Mouse (Mus musculus) heart, adult 8-10 months (tissue): ENCODE results near the gene Pkd1. TPM values are rescaled to one million over a fixed set of nuclear protein-coding genes. Genes with fewer than 3 reads are reported as not detected.
A peak's percentile ranks its signal among the peaks of the same experiment; 100 is the strongest.

ENCODE experiments used
- DNase-seq: peaks from one replicate; pipeline ENCODE4 v3.0.0; 2022; ENCODE audit warnings: low spot score
- total RNA-seq, 4 experiments: library from RNA; stranded (reverse); gene quantifications; 2 replicates each; pipeline ENCODE4 v1.2.4; 2022

The Pkd1 gene
- 10 to 100 TPM; 27.8 to 43.0 (median 34.9) TPM for total RNA-seq

DNA sequence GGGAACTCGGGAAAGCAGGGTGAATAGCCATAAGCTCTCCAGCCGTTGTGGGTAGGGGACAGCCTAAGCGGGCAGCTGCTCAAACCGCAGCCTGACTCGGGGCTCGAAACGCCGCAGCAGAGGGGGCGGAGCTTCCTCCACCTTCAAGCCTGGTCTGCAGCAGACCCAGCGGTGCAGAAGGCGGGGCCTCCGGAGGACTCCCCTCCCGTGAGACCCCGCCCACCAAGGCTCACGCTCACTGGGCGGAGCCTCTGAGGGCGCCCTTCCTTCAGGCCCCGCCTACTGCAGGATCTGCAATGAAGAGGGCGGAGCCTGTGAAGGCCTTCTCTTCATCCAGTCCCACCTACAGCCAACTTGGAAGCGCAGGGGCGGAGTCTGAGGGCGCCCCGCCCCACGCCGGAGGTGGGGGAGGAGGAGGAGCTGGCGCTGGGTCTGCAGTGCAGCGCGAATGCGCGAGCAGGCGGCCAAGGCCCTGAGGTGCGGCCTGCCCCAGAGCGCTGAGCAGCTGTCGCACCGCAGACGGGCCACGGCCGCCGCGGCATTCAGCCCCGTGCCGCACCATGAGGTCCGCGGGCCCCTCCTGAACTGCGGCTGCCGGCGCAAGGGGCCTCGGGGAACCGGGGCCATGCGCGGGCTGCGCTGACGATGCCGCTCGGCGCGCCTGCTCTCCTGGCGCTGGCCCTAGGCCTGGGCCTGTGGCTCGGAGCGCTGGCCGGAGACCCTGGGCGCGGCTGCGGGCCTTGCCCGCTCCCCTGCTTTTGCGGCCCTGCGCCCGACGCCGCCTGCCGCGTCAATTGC, at the start of gene Pkd1:
Pkd1 (plus strand) TSS at position 217 of the 798 bp plus-strand sequence.
- peak; percentile 98 for DNase-seq

DNA sequence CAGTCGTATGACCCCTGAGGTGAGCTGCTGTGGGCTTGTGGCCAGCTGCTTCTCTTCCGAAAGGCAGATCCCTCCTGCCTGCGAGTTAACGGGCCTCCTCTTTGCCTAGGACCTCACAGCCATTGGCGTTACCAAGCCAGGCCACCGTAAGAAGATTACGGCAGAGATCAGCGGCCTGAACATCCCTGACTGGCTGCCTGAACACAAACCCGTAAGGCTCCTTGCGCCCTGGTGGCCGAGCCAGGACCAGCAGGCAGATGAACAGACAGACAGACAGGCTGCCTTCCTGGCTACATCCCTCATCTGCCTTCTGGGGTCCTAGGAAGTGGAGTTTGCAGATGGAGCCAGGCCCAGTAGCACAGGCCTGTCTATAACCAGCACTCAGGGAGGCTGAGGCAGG, 47.4 kb upstream of the Pkd1 start:
- no peak for DNase-seq

DNA sequence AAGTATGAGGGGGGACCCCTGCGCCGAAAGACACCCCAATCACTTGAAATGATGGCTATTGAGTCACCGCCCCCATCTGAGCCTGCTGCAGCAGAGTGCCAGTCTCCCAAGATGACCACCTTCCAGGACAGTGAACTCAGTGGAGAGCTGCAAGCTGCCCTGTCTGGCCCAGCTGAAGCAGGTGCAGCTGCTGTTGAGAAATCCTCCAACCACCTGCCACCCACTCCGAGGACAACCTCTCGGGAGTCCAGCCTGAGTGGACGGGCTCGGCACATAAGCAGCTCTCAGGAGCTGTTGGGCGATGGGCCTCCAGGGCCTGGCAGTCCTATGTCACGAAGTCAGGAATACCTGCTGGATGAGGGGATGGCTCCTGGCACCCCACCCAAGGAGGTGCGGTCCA, 45.5 kb upstream of the Pkd1 start:
- DNase-seq, result no peak

DNA sequence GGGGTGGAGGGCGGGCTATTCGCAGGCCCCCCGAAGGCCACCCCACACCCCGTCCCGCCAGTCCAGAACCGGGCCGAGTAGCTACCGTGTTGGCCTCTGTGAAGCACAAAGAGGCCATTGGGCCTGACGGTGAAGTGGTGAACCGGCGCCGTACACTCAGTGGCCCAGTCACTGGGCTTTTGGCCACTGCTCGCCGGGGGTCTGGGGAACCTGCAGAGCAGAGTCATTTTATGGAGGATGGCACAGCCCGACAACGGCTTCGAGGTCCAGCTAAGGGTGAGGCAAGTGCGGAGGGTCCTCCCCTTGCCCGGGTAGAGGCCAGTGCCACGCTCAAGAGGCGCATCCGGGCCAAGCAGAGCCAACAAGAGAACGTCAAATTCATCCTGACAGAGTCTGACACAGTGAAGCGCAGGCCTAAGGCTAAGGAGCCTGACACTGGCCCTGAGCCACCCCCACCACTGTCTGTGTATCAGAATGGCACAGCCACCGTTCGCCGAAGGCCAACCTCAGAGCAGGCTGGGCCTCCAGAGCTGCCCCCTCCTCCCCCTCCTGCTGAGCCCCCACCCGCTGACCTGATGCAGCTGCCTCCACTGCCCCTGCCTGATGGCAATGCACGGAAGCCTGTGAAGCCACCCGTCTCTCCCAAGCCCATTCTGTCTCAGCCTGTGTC, 44.2 kb upstream of the Pkd1 start:
- no peak for DNase-seq

DNA sequence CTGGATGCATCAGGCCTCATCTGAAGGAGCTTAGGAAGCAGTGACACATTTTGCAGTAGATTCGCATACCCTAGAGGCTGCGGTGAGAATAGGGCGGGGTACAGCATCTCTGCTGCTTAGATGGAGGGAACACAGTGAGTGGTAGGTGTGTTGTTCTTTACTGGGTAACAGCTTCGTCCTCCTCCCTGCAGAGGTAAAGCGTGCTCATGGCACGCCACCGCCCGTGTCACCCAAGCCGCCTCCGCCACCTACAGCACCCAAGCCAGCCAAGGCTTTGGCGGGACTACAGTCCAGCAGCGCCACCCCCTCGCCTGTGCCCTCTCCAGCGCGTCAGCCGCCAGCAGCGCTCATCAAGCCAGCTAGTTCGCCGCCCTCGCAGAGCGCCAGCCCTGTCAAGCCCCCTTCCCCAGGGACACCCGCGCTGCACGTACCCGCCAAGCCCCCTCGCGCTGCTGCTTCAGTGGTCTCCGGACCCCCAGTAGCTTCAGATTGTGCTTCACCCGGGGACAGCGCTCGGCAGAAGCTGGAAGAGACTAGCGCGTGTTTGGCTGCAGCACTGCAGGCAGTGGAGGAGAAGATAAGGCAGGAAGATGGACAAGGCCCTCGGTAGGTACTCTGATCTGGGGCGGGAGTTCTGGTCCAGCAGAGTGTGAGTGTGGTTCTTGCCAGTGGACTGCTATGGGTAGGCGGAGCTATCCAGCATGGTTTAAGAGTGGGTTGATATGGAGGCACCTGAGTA, 43.1 kb upstream of the Pkd1 start:
- no peak for DNase-seq

DNA sequence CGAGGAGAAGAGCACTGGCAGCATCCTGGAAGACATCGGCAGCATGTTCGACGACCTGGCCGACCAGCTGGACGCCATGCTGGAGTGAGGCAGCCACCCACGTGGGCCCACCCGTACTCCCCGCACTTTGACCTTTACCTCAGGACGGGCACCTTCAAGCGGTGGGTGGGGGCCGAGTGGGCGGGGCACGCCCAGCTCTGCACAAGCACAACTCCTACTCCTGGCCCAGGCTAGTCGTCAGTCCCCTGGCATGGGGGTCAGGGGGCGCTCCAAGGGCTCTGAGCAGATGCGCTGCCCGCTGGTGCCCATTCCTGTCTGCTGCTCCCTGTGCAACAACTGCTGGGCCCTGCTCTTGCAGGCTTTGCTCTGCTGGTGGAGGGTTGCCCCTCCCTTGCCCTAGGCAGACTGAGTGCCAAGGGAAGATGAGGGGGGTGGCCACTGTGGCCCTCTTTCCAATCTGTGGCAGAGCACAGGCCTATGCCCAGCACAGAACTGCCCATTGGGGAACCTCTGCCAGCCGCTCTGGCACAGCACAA, 42.4 kb upstream of the Pkd1 start:
- no peak for DNase-seq

DNA sequence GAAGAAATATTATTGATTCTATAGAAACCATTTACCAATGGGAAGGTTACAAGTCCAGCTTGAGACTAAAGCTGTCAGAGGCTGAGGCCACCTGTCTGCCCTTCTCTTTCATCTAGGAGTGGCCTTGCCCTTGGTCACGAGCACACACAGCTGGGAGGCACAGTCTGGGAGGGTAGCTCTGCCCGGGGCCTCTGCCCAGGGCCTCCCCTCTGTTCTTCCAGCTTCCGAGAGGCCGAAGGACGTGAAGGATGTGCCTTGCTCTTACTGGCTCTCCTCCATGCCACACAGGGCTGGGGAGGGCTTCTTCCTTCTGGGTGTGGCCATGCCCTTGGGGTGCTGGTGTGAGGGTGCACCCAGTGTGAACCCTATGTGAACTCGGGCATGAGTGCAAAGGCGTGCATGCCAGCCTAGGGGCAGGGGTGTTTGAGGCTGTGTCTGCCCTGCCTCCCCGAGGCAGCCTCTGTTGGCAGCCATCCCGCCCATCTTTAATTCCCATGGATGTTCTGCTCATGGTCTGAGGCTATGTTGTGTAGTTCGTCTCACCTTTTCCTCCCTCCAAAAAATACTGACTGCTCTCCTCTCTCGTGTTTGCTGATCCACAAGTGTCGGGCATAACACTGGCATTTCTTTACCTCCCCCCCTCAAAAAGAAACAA, 41.7 kb upstream of the Pkd1 start:
- DNase-seq, result no peak

DNA sequence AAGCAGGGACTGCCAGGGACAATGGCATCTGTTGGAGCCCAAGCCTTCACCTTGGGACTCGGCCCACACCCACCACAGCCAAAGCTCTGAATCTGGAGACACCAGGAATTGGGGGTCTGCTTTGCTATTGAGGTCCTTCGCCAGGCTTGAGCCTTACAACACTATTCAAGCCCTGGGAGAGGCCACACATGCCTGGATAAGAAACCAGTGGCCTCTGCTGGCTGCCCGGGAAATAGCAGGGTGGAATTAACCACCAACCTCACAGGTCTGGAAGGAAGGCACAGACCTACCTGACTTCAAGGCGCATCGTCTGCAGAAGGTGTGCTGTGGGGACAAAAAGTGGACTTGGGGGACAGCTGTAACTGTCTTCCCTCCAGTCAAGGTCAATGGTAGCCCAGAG, 36.0 kb upstream of the Pkd1 start:
- peak; percentile 37 for DNase-seq

DNA sequence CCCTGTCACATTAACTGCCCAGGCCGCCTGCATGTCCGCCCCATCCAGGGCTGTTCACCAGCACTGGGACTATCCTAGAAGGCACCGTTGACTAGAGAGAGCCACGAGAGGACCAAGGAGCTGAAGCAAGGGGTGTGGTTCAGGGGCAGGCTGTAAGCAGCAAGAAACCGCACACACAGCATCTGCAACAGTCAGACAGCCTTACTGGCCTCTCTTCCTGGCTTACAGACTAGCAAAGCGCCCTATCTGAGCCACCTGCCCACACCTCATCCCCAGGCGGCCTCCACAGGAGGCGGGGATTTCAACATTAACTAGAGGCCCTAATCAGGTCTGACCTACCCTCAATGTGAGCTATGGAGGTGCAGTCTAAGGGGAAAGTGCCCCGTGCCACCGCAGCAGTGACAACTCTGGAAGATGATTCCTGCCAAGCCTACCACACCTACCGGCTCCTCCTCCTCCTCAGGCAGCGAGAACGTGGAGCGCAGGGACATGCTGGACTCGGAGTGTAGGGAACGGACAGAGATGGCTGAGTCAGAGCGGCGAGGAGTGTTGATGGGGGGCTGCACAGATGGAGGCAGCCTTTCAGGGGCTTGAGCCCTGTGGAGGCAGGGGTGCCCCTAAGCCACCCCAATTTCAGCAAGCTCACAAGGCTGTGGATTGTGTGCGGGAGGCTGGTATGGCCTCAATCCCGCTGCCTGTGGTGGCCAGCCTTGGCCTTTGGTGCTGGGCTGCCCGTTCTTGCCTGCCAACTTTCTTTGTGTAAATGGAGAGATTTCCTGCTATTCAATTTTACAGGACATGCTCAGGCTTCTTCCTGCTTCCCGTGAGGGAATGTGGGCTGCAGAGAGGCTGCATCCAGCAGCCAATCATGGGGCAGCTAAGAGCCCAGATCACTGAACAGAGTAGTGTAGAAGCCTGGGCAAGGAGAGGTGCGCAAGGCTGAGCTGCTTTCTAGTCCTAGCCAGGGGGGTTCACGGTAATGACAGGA, 35.1 kb upstream of the Pkd1 start:
- peak; percentile 55 for DNase-seq

DNA sequence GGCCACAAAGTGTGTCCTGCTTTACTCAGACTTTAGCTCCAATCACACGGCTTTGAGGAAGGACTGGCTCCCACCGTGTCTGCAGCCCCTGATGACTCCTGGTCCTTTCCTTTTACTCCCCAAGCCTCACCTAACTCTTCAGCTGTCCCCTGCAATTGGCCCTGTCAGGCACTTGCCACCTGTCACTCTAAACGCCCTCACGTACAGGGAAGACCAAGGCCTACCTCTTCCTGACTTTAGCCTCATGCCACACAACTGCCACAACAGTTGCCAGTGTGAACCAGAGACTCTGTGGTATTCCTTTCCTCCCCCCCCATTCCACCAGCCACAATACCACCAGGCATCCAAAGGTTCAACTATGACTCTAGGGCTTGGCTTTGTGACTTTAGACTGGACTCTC, 29.2 kb upstream of the Pkd1 start:
- DNase-seq, result no peak

DNA sequence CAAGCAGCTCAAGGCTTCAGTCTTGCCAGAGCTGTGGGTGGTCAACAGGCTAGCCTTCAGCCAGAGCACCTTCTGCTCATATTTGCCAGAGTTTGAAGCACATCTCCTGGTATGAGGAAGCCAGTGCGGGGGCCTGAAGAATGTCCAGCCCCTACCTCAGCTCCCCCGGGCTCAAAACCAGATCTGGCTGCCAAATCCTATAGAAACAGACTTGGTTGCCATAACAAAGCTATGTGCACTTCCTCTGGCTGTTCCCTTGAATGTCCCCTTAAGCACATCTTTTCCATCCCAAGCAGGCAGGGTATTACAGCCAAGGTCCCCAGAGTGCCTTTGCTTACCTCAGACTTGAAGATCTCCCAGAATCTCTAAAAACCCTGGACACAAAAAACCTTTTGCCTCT, 24.9 kb upstream of the Pkd1 start:
- DNase-seq, result no peak

DNA sequence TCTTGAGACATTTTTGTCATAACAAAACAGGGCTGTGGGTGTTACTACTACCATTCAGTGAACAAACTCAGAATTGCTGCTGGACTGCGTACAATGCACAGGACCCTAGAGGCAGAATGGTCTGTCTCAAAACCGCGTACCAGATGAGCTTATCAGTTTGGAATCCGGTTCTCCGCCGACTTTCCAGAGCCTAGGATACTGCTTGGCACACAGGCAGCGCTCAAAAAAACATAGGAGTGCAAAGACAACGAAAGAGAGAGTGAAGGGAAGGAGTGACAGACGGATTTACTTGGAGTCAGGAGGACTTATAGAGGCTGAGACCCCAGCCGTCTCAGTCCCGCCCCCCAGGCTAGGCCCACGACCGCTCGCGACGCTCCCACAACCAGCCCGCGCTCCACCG, 22.3 kb upstream of the Pkd1 start:
- no peak for DNase-seq

DNA sequence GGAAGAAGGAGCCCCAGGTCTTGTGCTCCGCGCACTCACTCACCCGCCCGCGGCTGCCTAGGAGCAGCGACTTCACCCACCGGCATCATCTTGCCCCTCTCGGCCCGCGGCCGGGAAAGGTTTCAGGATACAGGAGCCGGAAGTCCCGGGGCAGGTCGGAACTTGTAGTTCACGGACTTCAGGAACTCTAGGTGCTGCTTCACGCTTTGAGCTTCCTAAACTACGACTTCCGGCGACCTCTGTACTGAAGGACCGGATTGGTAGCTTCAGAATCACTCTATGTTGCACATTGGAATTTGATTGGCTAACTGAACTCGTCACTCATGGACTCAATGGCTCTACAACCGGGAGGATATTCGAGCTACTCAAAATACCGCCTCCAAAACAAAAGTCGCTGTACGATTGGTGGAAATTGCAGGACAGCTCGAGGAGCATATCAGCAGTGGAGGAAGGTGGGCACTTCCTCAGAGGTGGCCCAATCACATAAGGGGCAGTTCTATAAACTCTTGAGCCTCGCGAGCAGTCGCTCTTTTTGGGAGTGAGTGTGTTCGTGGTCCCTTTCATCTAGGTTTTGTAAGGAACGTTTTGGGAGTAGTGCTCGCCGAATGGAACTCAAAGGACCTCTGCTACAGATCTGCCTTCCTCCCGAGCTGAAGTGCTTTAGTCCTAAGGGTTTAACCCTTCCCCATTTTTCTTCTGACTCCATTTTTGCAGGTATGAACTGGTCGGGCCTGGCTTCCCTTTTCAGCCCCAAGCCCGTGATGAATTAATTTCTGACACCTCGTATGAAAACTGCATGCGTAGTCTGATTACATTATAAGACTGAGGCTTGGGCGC, 21.7 kb upstream of the Pkd1 start, which contains the start of gene Traf7:
Traf7 (minus strand) TSS at position 216 of the 837 bp plus-strand sequence.
- DNase-seq, result peak; percentile 100

DNA sequence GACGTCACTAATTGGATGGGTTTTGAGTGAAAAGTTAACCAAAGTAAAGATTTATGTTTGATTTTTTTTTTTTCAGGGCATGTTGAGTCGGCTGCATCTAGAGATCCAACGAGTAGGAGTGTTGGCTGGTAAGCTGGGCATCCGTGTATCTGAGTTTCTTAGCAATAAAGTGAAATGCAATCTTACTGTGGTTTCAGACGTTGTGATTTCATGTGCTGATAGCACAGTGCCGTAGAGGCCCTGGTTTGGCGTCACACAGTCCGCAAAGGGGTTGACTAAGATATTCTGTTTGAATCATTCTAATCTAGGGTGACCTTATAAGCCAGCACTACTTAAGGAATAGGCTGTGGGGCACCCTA, 21.1 kb upstream of the Pkd1 start:
- no peak for DNase-seq

DNA sequence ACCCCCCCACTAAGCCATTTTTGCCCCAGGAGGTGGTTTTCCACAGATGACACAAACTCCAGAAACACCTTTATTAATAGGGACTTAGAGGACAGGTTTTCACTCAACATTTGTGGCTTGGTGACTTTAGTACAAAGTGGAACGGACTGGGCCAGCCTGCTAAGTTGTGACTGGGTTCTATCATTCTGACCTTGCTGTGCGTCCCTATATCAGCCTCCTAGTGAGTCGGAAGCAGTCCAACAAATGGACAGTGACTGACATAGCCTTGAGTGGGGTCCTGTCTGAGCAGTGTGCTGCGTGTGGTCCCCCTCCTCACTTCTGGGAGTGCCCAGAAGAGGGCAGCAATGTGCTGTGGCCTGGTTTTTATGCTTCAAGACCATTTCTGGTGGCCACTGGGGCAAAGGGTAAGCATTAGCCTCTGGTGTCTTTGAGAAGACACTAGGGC, 20.6 kb upstream of the Pkd1 start:
- DNase-seq, result no peak

DNA sequence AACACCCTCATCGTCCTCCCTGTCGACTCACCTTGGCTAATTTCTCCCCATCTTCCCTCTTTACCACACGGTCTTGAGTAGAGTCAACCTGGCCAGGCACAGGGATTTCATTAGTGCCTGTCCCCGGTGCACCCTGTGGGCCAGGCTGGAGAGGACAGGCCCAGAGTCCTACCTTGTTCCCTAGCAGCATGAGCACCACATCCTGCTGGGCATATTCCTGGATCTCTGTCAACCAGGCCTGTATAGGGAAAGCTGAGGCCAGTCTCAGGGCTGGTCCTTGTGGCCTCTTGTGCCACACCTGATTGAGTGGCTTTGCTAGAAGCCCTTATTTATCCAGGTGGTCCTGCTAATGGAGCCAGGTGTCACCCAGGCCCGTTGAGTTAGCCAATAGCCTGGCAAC, 19.8 kb upstream of the Pkd1 start:
- no peak for DNase-seq

DNA sequence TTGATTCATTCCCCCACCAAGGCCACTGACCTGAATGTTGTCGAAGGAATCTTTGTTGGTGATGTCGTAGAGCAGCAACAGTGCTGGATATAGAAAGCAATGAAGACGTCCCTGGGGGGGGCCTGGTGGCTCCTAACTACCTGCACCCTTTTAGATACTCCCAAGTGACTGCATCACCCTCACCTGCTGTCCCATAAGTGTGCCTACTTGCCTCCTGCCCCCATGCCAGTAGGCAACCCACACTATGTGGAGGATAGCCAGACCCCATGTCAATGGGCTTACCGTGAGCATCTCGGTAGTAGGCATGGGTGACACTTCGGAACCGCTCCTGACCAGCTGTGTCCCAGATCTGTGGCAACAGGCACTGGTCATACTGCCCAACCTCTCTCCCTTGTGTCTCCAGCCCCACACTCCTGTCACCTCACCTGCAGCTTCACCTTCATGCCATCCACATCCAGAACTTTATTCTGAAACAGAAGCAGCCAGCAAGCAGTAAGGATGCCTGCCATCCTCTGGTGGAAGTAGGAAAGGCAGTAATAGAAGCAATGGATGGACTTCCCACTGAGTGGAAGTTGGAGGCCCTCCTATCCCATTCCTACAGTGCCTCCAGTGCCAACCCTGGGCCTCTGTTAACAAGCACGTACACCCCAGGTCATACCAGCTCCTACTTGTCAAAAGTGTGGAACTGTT, 19.1 kb upstream of the Pkd1 start:
- no peak for DNase-seq

DNA sequence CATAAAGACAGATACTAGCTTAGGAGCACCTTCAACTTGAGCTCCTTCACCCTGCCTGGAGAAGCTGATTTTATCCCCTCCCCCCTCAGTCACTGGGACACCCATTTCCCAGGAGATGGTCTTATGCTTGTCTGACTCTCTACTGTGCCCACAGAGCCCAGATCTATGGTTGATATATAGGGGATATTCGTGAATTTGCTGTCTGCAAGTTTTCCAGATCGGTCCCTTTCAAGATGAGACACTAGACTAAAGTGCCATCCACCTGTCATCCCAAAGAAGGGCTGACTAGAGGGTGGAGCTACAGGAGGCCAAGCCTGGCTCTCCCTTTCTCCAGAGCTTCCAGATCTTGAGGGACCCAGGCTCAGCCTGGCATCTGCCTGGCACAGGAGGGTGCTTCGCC, 18.6 kb upstream of the Pkd1 start:
- no peak for DNase-seq

DNA sequence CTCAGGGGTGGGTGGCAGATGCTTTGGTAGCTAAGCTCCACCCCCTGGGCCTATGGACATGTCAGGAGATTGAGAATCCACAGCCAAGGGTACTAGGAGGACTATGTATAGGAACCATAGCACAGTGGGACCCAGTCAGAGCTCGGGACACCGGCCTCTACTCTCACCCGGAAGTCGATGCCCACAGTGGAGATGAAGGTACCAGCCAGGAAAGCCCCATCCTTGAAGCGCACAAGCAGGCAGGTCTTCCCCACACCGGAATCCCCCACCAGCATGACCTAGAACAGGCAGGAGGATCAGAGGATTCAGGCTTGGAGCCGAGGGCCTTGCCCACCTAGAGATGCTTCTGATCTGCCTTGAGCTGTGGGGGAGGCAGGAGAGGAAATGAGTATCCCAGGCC, 17.6 kb upstream of the Pkd1 start:
- DNase-seq, result no peak
